Mouse (Mus musculus) left cerebral cortex, adult 2 months (tissue): Measurements from ENCODE around the gene Atrnl1. TPM values are rescaled to one million over a fixed set of nuclear protein-coding genes. Genes with fewer than 3 reads are reported as not detected.

ENCODE experiments used
- DNase-seq, 2 experiments: peaks; one replicate each; pipeline ENCODE4 v3.0.0; 2021 to 2022; ENCODE audit warnings: low spot score in 2 of 2, mixed read lengths in 1 of 2; ENCODE audit errors: extremely low spot score in 1 of 2
- H3K27ac ChIP-seq: fragments of 200-600 bp; 2 replicates; pipeline ENCODE4 v1.8.1; 2022
- H3K4me3 ChIP-seq: fragments of 200-600 bp; 2 replicates; pipeline ENCODE4 v1.8.1; 2022
- CTCF ChIP-seq: fragments of 200-600 bp; IDR thresholded peaks from 2 replicates; pipeline ENCODE4 v1.8.1; 2022; ENCODE audit warnings: antibody characterized with exemption, mild to moderate bottlenecking, moderate library complexity
- intact Hi-C: fragments of 180-260 bp; cut with DNase I; formaldehyde crosslinking; loops from one replicate; pipeline ENCODE4 v1.15.1; 2025
- total RNA-seq, 2 experiments: library from RNA; stranded (reverse); gene quantifications; 2 replicates each; pipeline ENCODE4 v1.2.3; 2021

Gene Atrnl1
- total RNA-seq, 2 experiments from 2014 or later: 104 to 106 TPM

DNA sequence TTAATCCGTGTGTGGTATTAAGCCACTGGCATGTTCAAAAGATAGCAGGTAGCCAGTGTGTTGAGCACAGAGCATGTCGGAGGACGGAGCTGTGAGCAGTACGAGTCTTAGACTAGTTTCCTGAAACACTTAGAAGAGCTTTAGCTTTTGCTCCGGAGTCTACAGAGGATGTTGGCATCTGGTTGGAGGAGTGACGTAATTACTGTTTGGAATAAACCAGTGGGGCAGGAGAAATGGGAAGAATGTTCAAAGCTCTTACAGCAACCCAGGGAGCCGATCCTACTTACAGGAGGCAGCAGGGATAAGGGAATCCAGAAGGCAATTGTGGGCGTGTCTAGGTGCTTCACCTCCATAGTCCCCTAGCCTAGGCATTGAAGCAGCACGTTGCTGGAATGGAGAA, 21.3 kb upstream of the Atrnl1 start:
- no peak for TF ChIP-seq CTCF
- DNase-seq: no peak
- Histone ChIP-seq H3K27ac (no peak overlapping the region), H3K4me3 (no peak overlapping the region)
- intact Hi-C loops: no loop called here

DNA sequence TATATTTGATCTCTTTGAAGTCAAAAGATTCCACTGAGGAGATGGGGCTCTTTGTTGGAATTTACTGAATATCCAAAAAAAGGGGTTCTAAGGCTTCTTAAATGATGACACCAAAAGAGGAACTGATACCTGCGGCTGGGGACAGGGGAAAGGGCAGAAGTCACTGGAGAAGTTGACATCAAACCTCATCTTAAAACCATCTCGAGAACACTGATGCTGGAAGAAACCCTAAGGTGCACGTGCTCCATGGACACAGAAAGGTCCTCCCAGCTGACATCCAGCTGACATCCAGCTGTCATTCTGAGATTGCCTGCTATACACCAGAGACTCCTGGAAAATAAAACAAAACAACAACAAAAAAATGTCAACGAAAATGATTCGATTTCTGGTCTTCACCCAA, 19.9 kb upstream of the Atrnl1 start:
- intact Hi-C loops: no loop called here
- Histone ChIP-seq H3K4me3 (no peak overlapping the region), H3K27ac (no peak overlapping the region)
- no peak for DNase-seq
- no peak for TF ChIP-seq CTCF

DNA sequence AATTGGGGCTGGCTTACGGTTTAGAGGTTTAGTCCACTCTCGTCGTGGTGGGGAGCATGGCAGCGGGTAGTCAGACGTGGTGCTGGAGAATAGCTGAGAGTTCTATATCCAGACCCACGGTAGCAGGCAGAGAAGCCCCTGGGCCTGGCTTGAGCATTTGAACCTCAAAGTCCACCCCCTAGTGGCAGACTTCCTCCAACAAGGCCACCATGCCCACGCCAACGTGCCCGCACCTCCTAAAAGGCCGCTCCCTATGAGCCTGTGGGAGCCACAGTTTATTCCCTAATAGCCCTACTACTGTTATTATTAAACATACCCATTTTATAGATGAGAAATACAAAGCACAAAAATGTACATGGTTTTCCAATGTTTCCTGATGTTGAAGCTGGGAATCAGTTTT, 19.2 kb upstream of the Atrnl1 start:
- no peak overlapping the region for H3K27ac ChIP-seq
- no peak for DNase-seq
- TF ChIP-seq CTCF: peak; percentile 16
- no peak overlapping the region for H3K4me3 ChIP-seq
- intact Hi-C loops: no loop called here

DNA sequence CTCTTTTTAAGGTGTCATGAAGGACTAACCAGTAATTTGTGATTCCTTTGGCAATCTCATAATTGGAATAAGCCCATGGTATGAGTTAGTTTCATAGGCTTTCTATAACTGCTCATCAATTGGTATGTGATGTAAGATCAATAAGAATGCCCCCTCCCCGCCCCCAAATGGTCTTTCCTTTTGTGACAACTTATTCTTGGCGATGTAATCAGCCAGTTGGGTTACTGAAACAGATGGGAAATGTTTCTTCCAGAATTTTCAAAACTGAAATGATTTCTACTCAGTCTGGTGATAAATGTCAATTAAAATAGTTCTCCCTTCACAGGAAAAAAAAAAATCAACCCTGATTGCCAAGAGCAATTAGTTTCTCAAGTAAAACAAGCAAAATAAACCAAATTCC, 18.5 kb upstream of the Atrnl1 start:
- H3K4me3 ChIP-seq: no peak overlapping the region
- DNase-seq: no peak
- H3K27ac ChIP-seq: no peak overlapping the region
- TF ChIP-seq CTCF: no peak
- intact Hi-C loops: no loop called here

DNA sequence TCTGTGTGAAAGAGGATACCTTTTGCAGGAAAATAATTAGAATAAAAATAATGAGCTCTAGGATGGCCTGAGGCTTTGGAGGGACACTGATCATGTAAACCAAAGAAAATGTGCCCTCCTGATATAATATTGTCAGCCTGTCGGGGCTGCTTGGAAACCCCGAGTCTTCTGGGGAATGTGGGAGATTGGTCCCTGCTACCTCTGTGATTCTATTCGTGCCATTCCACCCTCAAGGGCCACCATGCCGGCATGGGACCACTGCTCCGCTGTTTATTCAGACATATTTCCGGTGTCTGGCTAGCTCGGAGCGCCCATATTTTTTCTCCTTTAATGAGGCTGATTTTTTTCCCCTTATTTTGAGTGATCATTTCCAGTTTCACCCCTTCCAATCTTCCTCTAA, 11.7 kb upstream of the Atrnl1 start:
- TF ChIP-seq CTCF: no peak
- intact Hi-C loops: no loop called here
- no peak overlapping the region for H3K4me3 ChIP-seq
- H3K27ac ChIP-seq: no peak overlapping the region
- DNase-seq: no peak

DNA sequence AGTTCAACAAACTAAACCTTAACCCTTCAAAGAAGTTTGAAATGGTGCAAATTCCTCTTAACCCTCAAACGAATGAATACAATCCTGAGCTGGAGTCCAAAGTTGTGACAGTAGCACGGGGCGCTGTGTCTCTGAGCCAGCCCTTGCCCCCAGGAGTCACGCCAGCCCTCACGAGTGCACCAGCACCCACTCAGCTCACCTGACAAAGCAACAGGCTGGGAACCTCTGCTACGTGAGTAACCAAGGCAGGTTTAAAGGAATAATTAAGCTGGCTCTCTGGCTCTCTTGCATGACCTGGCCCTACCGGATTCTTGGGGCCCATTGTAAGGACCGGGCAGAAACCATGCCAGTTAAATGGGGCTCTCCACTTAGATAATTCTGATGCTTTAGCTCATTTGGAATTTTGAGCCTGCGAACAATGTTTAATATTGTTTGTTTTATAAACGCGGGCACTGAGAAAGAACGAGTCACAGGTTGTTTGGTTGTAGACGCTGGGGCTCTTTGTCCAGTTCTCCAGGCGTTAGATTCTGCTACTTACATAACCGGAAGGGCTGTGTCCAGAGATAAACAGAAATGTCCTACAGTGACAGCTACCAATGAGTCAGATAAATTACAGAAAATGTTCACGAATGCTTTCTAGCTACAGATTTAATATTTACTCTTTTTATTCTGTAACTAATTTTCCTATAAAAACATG, 10.5 kb upstream of the Atrnl1 start:
- intact Hi-C loops: no loop called here
- H3K27ac ChIP-seq: no peak overlapping the region
- DNase-seq: no peak
- no peak for TF ChIP-seq CTCF
- no peak overlapping the region for H3K4me3 ChIP-seq

DNA sequence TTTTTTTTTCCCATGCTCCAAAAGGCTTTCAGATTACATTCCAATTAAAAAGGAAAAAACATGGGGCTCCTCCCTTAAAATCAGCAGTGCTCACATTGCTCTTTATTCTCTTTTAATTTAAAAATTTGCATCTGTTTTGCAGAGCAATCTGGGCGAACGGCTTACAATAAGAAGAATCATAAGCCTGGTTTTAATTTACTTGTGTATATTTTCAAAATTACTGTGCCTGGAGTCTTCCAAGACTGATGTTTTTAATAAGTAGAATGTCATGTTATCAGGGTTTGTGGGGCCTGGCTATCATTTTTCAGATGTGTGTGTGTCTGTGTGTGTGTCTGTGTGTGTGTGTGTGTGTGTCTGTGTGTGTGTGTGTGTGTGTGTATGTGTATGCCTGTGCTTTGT, 9.9 kb upstream of the Atrnl1 start:
- DNase-seq: no peak
- no peak overlapping the region for H3K4me3 ChIP-seq
- intact Hi-C loops: no loop called here

DNA sequence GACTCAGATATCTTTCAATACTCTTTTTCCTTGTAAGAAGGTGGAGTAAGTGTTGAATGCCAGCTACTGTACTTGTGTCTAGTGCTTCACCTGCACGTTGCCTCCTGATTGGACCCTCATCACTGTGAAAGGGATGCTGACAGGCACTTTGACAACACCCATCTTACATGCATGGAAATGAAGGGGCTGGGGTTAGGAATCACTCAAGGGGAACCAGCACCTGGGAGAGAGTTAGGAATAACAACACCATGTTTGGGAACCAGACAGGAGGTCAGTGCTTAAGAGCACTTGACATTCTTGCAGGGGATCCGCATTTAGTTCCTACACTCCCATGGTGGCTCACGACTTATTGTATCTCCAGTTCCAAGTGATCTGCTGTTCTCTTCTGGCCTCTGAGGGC, 7.2 kb upstream of the Atrnl1 start:
- intact Hi-C loops: no loop called here
- Histone ChIP-seq H3K27ac (no peak overlapping the region), H3K4me3 (no peak overlapping the region)
- no peak for TF ChIP-seq CTCF
- no peak for DNase-seq

More for the DNA sequence above, 9.9 kb upstream of the Atrnl1 start:
- H3K27ac ChIP-seq: no peak overlapping the region
- no peak for TF ChIP-seq CTCF

DNA sequence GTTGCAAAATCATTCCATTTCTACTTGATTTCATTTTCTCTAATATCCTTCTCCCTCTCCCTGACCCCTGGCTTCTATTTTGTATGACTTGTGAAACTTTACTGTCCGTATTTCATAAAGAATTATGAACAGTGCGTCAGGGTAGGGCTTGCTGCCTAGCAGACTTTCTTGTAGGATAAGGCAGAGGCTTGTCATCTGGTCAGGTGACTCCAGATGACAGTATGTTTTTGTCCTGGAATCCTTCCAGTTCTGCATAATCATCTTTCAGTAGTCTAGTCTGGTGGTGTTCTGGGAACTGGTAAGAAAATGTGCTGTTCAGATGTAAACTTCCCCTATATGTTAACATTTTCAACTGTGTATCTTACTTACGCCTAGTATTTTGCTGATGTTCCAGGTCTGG, 4.9 kb upstream of the Atrnl1 start:
- no peak for TF ChIP-seq CTCF
- intact Hi-C loops: no loop called here
- no peak for DNase-seq
- Histone ChIP-seq H3K4me3 (no peak overlapping the region), H3K27ac (no peak overlapping the region)

DNA sequence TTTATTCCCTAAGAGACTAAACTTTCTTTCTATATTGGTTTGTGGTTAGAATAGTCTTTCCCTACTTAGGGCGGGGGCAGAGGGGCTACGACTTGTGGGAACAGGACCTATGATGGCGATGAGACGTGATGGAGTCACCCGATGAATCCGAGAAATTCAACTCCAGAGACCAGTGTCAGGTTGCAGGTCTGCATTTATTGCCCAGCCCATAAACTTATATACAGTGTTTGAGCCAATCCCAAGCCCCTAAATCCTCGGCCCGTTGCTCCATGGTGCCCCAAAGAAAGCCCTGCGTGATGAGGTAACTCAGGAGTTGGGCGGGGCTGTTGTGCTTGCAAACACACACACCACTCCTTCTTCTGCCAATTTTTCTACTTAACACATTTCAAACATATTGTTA, 4.5 kb upstream of the Atrnl1 start:
- DNase-seq: no peak

DNA sequence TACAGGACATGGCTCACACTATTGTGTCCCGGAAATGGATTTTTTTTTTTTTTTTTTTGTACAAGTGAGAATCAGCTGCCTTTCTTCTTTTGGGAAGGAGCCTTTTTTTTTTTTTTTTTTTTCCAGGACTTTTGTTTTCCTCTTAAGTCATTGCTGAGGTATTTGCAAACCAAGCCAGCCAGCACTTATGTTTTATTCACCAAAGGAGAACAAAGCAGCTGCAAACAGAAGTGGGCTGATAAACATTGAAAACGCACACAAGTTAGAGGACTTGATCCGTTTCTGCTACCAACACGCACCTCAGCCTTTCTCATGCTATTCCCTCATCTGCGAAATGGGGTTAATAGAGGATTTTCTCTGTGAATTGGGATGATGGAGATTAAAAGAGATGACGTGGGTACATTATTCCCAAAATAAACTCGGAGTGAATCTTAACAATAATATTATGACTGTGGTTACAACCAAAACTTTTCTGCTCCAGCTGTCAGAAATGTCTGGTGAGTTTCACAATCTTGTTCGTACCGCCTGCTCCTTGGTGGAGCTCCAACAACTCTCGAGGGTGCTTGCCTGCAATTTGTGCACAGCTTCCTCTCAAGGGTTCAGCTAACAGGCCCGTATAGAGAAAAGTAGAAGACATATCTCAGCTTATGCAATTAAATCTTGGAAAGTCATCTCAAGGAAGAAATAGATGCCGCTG, 1.3 kb upstream of the Atrnl1 start:
- TF ChIP-seq CTCF: no peak
- H3K4me3 ChIP-seq: peak overlapping the region; percentile 92
- no peak for DNase-seq
- intact Hi-C loops: loop anchor here (2.0 to 5.0 kb wide), 3 partner anchors 65 to 237 kb away; no protein-coding TSS in a partner anchor
- H3K27ac ChIP-seq: peak overlapping the region; percentile 100

More for the DNA sequence above, 4.5 kb upstream of the Atrnl1 start:
- Histone ChIP-seq H3K27ac (no peak overlapping the region), H3K4me3 (no peak overlapping the region)
- intact Hi-C loops: no loop called here
- TF ChIP-seq CTCF: no peak

DNA sequence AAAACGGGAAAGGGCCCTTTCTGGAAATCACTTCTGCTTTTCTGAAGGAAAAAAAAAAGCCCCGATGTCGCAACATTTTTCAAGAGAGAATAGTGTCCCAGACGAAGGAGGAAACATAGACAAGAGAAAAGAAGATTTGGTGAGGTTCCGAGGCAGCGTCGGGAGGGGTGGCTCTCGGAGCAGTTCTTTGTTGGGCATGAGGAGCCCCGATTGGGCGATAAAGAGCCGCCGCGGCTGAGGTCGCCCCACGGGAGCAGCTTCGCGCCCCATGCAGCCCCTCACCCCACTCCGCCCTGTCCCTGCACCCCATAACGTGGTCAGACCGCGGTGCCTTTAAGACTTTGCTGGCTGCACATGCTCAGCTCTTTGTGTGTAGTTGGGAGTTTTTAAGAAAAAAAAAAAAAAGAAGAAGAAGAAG, 767 bp upstream of the Atrnl1 start:
- no peak for TF ChIP-seq CTCF
- intact Hi-C loops: loop anchor here (2.0 to 5.0 kb wide), 3 partner anchors 65 to 238 kb away; no protein-coding TSS in a partner anchor
- H3K27ac ChIP-seq: peak overlapping the region; percentile 100
- no peak for DNase-seq
- H3K4me3 ChIP-seq: peak overlapping the region; percentile 92
